Mouse (Mus musculus): Measurements from ENCODE around the gene Llcfc1. TPM values are rescaled to one million over a fixed set of nuclear protein-coding genes. Genes with fewer than 3 reads are reported as not detected.

Gene Llcfc1
- polyA plus RNA-seq, 1 experiment, result not detected

DNA sequence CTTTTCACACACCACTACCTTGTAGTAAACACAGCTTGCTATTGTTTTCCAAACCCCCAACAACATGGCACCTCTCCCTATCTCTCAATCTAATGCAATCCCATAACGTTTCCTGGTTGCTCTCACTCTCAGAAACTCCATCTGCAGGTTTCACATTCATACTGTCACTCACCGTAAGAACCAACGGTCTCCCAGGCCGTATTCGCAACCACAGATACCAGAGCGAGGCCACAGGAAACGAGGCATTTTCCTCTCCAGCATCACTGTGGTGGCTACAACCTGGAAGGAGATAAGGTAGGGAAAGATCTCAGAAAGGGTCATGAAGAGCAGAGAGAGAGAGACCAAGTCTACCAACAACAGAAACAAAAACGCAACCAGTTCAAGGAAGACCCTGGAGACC is 29.6 kb upstream of the Llcfc1 start:
- DNase-seq (ENCODE audit: low read depth), result no peak
- no peak for TF ChIP-seq CTCF (IDR thresholded peaks at IDR 0.05; ENCODE audit: borderline replicate concordance, extremely low read depth, insufficient read depth, insufficient read length)
- no peak for TF ChIP-seq POLR2A (IDR thresholded peaks at IDR 0.05; ENCODE audit: borderline replicate concordance, extremely low read depth, insufficient read depth, insufficient read length, poor library complexity, severe bottlenecking)

DNA sequence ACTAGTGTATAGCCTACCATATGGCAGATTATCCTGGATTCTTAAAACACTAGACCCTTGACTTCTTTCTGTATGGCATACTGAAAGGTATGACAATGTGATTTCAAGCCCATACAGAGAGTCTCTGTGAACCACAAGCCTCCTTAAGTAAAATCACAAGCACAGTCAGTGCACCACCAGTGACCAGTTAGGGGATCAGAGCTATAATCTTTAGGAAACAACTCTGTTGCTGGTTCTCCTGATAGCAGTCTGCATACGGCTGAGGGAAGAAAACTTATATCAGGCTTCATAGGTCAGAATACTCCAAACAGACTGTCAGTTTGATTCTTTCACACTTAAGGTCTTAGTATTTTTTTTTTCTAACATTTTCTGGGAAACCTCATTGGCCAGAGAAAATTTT is 25.7 kb upstream of the Llcfc1 start:
- TF ChIP-seq POLR2A (IDR thresholded peaks at IDR 0.05; ENCODE audit: borderline replicate concordance, extremely low read depth, insufficient read depth, insufficient read length, poor library complexity, severe bottlenecking) (no peak), CTCF (IDR thresholded peaks at IDR 0.05; ENCODE audit: borderline replicate concordance, extremely low read depth, insufficient read depth, insufficient read length) (no peak)
- no peak for DNase-seq (ENCODE audit: low read depth)

DNA sequence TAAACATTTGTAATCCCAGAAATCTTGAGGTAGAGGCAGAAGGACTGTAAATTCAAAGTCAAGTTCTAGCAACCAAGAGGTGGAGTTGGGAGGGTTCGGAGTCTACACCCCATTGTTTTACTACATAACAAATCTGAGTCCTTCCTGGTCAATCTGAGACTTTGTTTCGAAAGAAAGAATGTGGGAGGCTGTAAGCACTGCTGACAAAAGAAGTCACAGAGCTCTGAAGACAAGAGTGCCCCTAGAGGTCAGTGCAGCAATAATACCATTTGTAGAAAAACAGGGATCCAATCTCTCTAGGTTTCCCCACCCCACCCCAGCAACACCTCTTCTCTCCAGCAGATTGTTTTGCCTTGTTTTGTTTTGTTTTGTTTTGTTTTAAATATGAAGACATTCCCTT is 21.9 kb upstream of the Llcfc1 start:
- DNase-seq (ENCODE audit: low read depth), result peak; percentile 8

DNA sequence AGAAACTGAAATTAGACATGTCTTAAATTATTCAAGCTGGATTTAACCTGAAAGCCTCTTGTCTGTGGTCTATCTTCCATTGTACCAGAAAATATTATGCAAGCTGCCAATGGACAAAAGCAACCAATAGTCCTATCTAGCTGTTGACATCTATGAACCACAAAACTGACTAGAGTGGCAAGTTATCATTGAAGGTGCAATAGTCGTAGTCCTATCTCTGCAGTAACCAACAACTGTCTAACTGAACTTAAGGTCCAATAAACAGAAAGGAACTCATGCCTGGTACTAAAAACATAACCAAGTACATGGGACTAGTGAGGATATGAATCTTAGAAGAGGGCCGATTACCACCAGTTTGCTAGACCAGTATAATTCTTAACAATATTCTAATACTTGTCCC is 7.7 kb upstream of the Llcfc1 start:
- no peak for TF ChIP-seq POLR2A (IDR thresholded peaks at IDR 0.05; ENCODE audit: borderline replicate concordance, extremely low read depth, insufficient read depth, insufficient read length, poor library complexity, severe bottlenecking)
- TF ChIP-seq CTCF (IDR thresholded peaks at IDR 0.05; ENCODE audit: borderline replicate concordance, extremely low read depth, insufficient read depth, insufficient read length), result no peak
- DNase-seq (ENCODE audit: low read depth), result no peak

More for the DNA sequence above, 21.9 kb upstream of the Llcfc1 start:
- TF ChIP-seq CTCF (IDR thresholded peaks at IDR 0.05; ENCODE audit: borderline replicate concordance, extremely low read depth, insufficient read depth, insufficient read length), result peak; percentile 25; the same call in 1 of the 2 replicates
- no peak for TF ChIP-seq POLR2A (IDR thresholded peaks at IDR 0.05; ENCODE audit: borderline replicate concordance, extremely low read depth, insufficient read depth, insufficient read length, poor library complexity, severe bottlenecking)

DNA sequence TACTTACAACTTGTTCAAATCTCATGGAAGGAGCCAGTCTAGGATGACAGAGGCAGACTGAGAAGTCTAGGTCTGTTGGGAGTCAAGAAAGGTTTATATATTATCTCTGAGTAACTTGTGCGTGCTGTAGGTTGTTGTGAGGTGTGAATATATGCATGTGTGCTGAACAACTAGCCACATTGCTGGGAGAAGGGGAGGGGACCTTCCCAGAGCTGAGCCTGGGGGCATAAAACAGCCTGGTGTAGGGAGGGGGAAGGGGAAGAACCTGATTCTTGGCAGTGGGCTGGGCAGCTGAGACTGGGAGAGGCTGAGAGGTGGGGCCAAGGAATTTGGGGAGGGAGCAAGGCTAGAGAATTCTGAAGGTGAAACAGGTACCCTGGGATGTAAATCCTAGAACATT is 3.6 kb upstream of the Llcfc1 start, which contains the start of gene Trpv5:
Gene Trpv5 (minus strand): TSS at position 101 of the 400 bp plus-strand sequence.
- DNase-seq (ENCODE audit: low read depth), result no peak
- TF ChIP-seq POLR2A (IDR thresholded peaks at IDR 0.05; ENCODE audit: borderline replicate concordance, extremely low read depth, insufficient read depth, insufficient read length, poor library complexity, severe bottlenecking) (no peak), CTCF (IDR thresholded peaks at IDR 0.05; ENCODE audit: borderline replicate concordance, extremely low read depth, insufficient read depth, insufficient read length) (no peak)

DNA sequence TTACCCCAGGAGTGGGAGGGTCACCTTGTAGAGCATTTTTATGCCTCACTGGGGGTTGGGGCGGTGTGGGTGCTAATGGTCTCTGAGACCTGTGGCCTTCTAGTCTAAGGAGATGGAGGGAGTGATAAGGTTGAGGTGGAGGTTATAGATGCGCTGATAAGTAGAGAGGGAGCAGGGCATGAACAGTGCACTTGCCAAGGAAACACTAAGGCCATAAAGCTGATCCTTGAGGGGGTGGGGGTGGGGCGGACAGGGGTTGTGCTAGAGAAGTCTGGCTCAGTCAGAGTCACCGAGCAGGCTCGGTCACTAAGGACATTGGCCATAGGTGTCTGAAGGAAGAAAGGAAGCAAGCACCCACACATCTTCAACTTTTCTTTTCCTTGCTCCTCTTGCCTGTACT is 2.6 kb upstream of the Llcfc1 start:
- TF ChIP-seq POLR2A (IDR thresholded peaks at IDR 0.05; ENCODE audit: borderline replicate concordance, extremely low read depth, insufficient read depth, insufficient read length, poor library complexity, severe bottlenecking) (no peak), CTCF (IDR thresholded peaks at IDR 0.05; ENCODE audit: borderline replicate concordance, extremely low read depth, insufficient read depth, insufficient read length) (no peak)
- DNase-seq (ENCODE audit: low read depth), result no peak

DNA sequence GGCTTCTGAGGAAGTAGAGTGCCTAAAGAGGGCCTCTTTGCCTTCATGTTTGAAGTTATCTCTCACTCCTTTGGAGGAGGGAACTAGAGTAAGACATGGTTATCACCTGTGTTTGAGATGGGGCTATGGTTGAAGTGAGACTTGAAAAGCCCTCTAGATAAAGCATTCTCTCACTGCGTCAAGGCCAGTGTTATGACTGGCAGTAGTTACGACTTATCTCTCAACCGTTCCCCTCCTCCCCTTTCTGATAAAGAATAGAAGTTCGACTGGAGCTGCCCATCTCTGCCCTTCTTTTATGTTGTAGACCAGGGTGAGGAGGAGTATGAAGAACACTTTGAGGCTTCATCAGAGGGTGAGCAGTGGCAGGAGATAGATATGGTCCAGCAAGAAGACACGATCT is 680 bp downstream of the Llcfc1 start:
- no peak for DNase-seq (ENCODE audit: low read depth)
- TF ChIP-seq POLR2A (IDR thresholded peaks at IDR 0.05; ENCODE audit: borderline replicate concordance, extremely low read depth, insufficient read depth, insufficient read length, poor library complexity, severe bottlenecking) (no peak), CTCF (IDR thresholded peaks at IDR 0.05; ENCODE audit: borderline replicate concordance, extremely low read depth, insufficient read depth, insufficient read length) (no peak)

DNA sequence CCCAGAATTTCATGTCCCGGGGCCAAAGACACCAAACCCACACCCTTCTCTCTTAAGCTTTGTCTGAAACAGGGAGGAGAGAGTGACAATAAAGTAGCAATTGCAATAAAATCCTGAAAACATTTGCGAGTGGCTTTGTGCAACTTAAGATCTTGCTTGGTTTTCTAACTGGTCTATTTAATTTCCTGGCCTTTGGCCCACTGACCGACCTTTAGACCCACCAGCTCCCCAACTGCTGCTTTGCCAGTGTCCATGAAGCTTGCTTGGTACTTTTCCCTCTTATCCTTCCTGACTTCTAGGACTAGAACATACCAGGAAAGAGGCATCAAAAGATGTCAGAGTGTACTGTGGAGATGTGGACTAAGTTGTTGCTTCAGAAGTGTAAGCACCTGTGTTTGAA is 1.4 kb downstream of the Llcfc1 start:
- no peak for DNase-seq (ENCODE audit: low read depth)

DNA sequence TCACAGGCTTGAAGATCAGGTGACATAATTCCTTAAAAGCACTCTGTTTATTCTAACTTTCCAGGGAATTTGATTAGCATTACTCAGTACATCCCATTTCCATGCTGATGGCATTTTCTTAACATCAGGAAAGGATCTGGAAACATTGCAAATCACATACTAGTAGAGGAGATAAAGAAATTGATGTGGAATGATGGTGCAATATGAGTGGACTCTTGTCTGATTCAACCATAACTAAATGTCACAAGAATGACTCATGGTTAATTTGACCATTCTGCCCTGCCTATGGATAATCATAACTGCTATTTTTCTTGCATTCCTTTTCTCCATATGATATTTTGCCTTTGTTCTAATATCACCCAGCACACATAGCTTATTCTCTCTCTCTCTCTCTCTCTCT is 8.0 kb downstream of the Llcfc1 start:
- TF ChIP-seq POLR2A (IDR thresholded peaks at IDR 0.05; ENCODE audit: borderline replicate concordance, extremely low read depth, insufficient read depth, insufficient read length, poor library complexity, severe bottlenecking) (no peak), CTCF (IDR thresholded peaks at IDR 0.05; ENCODE audit: borderline replicate concordance, extremely low read depth, insufficient read depth, insufficient read length) (no peak)
- no peak for DNase-seq (ENCODE audit: low read depth)

More for the DNA sequence above, 1.4 kb downstream of the Llcfc1 start:
- TF ChIP-seq CTCF (IDR thresholded peaks at IDR 0.05; ENCODE audit: borderline replicate concordance, extremely low read depth, insufficient read depth, insufficient read length) (no peak), POLR2A (IDR thresholded peaks at IDR 0.05; ENCODE audit: borderline replicate concordance, extremely low read depth, insufficient read depth, insufficient read length, poor library complexity, severe bottlenecking) (no peak)

DNA sequence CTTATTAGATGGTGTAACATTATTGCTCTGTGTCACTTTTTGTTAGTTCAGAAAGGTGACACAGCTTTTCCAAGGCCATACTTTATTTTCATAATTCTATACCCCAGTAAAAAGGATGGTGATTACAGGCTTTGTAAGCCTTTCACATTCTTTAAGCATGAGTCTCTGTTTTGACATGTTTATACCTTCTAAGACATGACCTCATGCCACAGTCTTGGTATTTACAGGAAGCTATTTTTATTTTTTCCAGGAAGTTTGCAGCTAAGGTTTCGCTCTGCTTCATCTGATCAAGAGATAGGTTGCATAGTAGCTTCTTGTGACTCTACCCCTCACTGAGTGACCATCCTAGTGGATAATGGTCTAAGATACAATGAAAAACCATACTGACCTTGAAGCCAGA is 10.2 kb downstream of the Llcfc1 start:
- TF ChIP-seq POLR2A (IDR thresholded peaks at IDR 0.05; ENCODE audit: borderline replicate concordance, extremely low read depth, insufficient read depth, insufficient read length, poor library complexity, severe bottlenecking) (no peak), CTCF (IDR thresholded peaks at IDR 0.05; ENCODE audit: borderline replicate concordance, extremely low read depth, insufficient read depth, insufficient read length) (no peak)
- no peak for DNase-seq (ENCODE audit: low read depth)

DNA sequence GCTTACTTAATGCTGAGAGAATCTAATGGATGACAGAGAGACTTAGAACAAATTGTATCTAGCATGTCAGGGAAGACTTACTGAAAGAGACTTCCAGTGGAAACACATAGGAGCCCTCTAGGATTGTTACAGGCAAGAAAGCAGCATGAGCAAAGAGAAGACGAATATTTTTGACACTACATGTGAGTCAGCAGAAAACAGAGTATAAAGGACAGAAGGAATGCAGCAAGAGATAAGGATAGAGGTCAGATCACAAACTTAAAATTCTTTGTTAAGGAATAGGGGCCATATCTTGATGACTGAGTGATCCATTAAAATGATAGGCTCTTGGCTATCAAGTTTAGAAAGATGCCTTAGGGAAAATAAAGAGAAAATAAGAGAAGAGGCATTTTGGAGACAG is 17.0 kb downstream of the Llcfc1 start:
- TF ChIP-seq POLR2A (IDR thresholded peaks at IDR 0.05; ENCODE audit: borderline replicate concordance, extremely low read depth, insufficient read depth, insufficient read length, poor library complexity, severe bottlenecking) (no peak), CTCF (IDR thresholded peaks at IDR 0.05; ENCODE audit: borderline replicate concordance, extremely low read depth, insufficient read depth, insufficient read length) (no peak)
- no peak for DNase-seq (ENCODE audit: low read depth)

DNA sequence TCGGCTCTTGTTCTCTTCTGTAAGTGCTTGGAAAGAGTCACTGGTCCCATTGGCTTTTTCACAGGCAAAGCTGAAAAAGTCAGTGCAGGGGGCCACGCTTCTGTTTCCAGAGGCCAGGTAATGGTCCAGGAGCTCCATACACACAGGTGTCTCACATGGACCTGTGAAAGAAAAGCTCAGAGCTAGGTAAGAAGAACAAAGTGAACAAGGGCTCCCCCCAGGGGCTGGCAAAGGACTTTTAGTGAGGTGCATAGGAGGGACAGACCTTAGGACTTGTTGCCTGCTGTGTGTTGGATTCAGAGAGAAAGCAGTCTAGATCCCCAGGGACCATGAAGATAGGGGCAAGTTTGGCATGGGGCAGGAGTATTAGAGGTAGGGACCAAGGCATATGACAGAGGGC is 18.7 kb downstream of the Llcfc1 start:
- TF ChIP-seq POLR2A (IDR thresholded peaks at IDR 0.05; ENCODE audit: borderline replicate concordance, extremely low read depth, insufficient read depth, insufficient read length, poor library complexity, severe bottlenecking), result no peak
- TF ChIP-seq CTCF (IDR thresholded peaks at IDR 0.05; ENCODE audit: borderline replicate concordance, extremely low read depth, insufficient read depth, insufficient read length), result no peak
- no peak for DNase-seq (ENCODE audit: low read depth)

Data from brain, embryonic 14.5 days (tissue).